Comparison of ENCODE assay signal across 26 mouse cellular contexts in the genomic region with DNA sequence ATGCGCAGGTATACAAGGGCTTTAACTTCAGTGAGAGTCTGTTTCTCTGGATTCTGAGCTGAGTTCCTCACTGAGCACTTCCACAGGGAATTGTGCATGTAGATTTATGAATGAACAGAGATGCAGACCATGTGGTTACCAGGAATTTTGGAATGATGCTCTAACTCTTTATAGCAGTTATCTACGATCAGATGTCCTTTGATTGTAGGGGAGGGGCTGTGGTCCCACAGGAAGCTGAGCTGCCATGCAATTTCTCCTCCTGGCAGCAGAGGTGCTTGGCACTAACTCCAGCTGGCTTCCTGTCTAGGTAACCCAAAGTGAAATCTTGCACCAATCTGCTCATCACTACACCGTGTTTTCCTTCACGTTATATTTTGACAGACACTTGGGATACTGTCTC.
A peak's percentile ranks its signal among the peaks of the same experiment; 100 is the strongest.
DNase-seq lines count a peak whose midpoint lies in the region; ATAC-seq lines count a peak whose summit lies in the region.
"Had no signal": no experiment of that assay in that cellular context is flagged by ENCODE, and none has a peak within 500 bp of the region (broad histone marks: within the 10 kb centered on the region; RNA-seq: fewer than 3 reads in every experiment).

No protein-coding gene starts in this region.

- 83% methylated on average over 4 of the region's 4 CpGs for WGBS in forebrain, embryonic 13.5 days
- 89% methylated on average over 4 of the region's 4 CpGs for WGBS in forebrain, embryonic 12.5 days

- intact Hi-C loops in left cerebral cortex, postnatal 4 days (cut with DNase I): no loop called here
- intact Hi-C loops in left cerebral cortex, postnatal 14 days (cut with DNase I): no loop called here

- no peak overlapping the region for H3K9ac ChIP-seq in forebrain, embryonic 13.5 days
- H3K9ac ChIP-seq in forebrain, embryonic 12.5 days: no peak overlapping the region
- H3K9ac ChIP-seq: embryonic facial prominence, embryonic 12.5 days; embryonic facial prominence, embryonic 15.5 days; heart, embryonic 13.5 days; hindbrain, embryonic 14.5 days had no signal

- no peaks in the 10 kb centered on the region for H3K4me1 ChIP-seq in forebrain, embryonic 13.5 days
- no peaks in the 10 kb centered on the region for H3K4me1 ChIP-seq in forebrain, embryonic 12.5 days
- H3K4me1 ChIP-seq: embryonic facial prominence, embryonic 12.5 days; embryonic facial prominence, embryonic 15.5 days; heart, embryonic 10.5 days; heart, embryonic 13.5 days had no signal

- H3K9me3 ChIP-seq in forebrain, embryonic 13.5 days (replicated peaks): no peaks in the 10 kb centered on the region
- no peaks in the 10 kb centered on the region for H3K9me3 ChIP-seq in forebrain, embryonic 12.5 days
- H3K9me3 ChIP-seq: embryonic facial prominence, embryonic 12.5 days; embryonic facial prominence, embryonic 15.5 days; heart, embryonic 10.5 days; heart, embryonic 13.5 days had no signal

- H3K27me3 ChIP-seq in forebrain, embryonic 13.5 days: no peaks in the 10 kb centered on the region
- H3K27me3 ChIP-seq in forebrain, embryonic 12.5 days: no peaks in the 10 kb centered on the region
- H3K27me3 ChIP-seq: embryonic facial prominence, embryonic 12.5 days; embryonic facial prominence, embryonic 15.5 days; heart, embryonic 13.5 days had no signal

- no peak overlapping the region for H3K4me3 ChIP-seq in forebrain, embryonic 13.5 days
- no peak overlapping the region for H3K4me3 ChIP-seq in forebrain, embryonic 12.5 days (replicated peaks)
- H3K4me3 ChIP-seq: embryonic facial prominence, embryonic 12.5 days; embryonic facial prominence, embryonic 15.5 days; heart, adult 2 months; heart, embryonic 10.5 days; heart, embryonic 13.5 days had no signal

- no peak overlapping the region for H3K27ac ChIP-seq in forebrain, embryonic 13.5 days
- H3K27ac ChIP-seq in forebrain, embryonic 12.5 days: no peak overlapping the region
- H3K27ac ChIP-seq: embryonic facial prominence, embryonic 12.5 days; embryonic facial prominence, embryonic 15.5 days; heart, adult 2 months; heart, embryonic 10.5 days; heart, embryonic 13.5 days; hindbrain, embryonic 14.5 days; hindbrain, postnatal 0 days had no signal

- no peak overlapping the region for H3K4me2 ChIP-seq in forebrain, embryonic 13.5 days
- no peak overlapping the region for H3K4me2 ChIP-seq in forebrain, embryonic 12.5 days
- H3K4me2 ChIP-seq: embryonic facial prominence, embryonic 12.5 days; embryonic facial prominence, embryonic 15.5 days; heart, embryonic 13.5 days; hindbrain, embryonic 14.5 days had no signal

- peak; percentile 70; the same call in 1 of the 2 replicates for ATAC-seq in forebrain, embryonic 13.5 days
- ATAC-seq in forebrain, embryonic 12.5 days (ENCODE audit: low FRiP score): no peak
- ATAC-seq: activated CD4-positive, CD25-positive, alpha-beta regulatory T cell, adult 4 months; hindbrain, postnatal 0 days; inflammation-experienced regulatory T-cells, adult 6 months; intestine, embryonic 16.5 days had no signal

- DNase-seq in cerebellum, postnatal 10 days: peak; percentile 72 to 79
- no peak for DNase-seq in cerebellum, adult 9-10 months
- DNase-seq in left cerebral cortex, postnatal 4 days: peak; percentile 18
- no peak for DNase-seq in left cerebral cortex, postnatal 14 days (ENCODE audit: low spot score in 2 of 2)
- no peak for DNase-seq in kidney, adult 8-10 months
- DNase-seq: adrenal gland, postnatal 10 days; adrenal gland, postnatal 36 days; cerebellum, adult 11 months; cerebellum, adult 9-11 months; gastrocnemius, postnatal 10 days; gastrocnemius, postnatal 36 days; heart, adult 2 months; heart, postnatal 14 days; heart, postnatal 4 days; kidney, adult 18-20 months had no signal

- no peaks in the 10 kb centered on the region for H3K36me3 ChIP-seq in forebrain, embryonic 13.5 days (ENCODE audit: poor library complexity, severe bottlenecking)
- H3K36me3 ChIP-seq in forebrain, embryonic 12.5 days (replicated peaks): no peaks in the 10 kb centered on the region
- H3K36me3 ChIP-seq: embryonic facial prominence, embryonic 12.5 days; embryonic facial prominence, embryonic 15.5 days; heart, embryonic 10.5 days; heart, embryonic 13.5 days had no signal

Comparison
In these comparisons a context has a peak if more than half of its experiments do, and no peak if none do; other contexts are left out.
1. DNase-seq: peak in cerebellum, postnatal 10 days (2 of 2) and left cerebral cortex, postnatal 4 days (single experiment); none in cerebellum, adult 9-10 months (single experiment), left cerebral cortex, postnatal 14 days (0 of 2) and kidney, adult 8-10 months (0 of 2).